Mouse (Mus musculus) layer of hippocampus, postnatal 25 days (tissue): ENCODE results near the gene Ttc29. TPM values are rescaled to one million over a fixed set of nuclear protein-coding genes. Genes with fewer than 3 reads are reported as not detected.

Experiments used
- DNase-seq, 2 experiments: peaks; one replicate each; pipeline ENCODE4 v3.0.0; 2022; ENCODE audit warnings: mixed read lengths in 2 of 2, low spot score in 1 of 2; ENCODE audit errors: extremely low spot score in 1 of 2
- total RNA-seq, 2 experiments: library from RNA; stranded (reverse); gene quantifications; 2 replicates each; pipeline ENCODE4 v1.2.3; 2021

The Ttc29 gene
- total RNA-seq, 2 experiments from 2014 or later, result 0.20 TPM; not detected in 1

DNA sequence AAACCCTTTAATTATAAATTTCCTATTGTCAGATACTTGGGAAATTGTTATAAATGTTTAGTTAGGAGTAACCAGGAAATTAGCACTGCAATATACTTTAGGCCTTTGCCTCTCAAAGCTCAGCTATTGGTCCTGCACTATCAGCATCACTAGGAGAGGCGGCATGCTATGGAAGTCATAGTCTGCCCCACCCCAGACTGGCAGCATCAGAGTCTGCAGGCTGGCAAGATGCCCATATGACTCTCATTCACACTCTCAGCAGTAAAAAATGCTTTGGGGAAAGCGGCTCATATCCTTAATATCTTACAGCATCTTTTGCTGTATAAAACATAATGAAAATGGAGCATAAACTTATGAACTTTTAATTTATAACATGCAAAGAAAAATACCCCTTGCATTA lies 64.3 kb downstream of the Ttc29 start:
- peak in 1 of 2 experiments; percentile 4 for DNase-seq

DNA sequence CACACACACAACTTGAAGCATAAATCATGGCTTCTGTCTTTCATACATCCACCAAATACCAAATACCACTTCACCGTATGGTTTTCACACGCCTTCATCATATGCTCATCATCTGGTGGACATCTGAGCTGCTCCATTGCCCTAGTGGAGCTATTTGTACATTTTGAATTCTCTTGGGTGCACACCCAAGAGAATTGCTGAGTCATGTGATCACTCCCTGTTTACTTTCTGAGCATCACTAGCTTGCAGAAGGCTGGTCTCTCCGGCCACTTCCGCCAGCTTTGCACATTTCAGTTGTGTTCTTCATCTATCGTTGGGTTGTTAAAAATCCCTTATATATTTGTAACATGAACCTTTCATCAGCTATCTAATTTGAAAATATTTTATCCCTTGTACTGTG lies 65.5 kb downstream of the Ttc29 start:
- DNase-seq, result no peak

DNA sequence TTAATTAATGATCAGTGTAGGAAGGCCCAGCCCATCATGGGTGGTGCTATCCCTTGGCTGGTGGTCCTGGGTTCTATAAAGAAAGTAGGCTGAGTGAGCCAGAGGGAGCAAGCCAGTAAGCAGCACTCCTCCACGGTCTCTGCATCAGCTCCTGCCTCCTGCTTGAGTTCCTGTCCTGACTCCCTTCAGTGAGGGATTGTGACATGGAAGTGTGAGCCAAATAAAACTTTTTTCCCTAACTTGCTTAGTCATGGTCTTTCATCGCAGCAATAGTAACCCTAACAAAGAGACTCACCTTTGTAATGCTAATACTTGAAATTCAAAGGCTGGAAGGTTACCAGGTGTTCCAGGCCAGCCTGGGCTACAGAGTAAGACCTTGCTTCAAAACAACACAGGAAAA lies 71.7 kb downstream of the Ttc29 start:
- no peak for DNase-seq

DNA sequence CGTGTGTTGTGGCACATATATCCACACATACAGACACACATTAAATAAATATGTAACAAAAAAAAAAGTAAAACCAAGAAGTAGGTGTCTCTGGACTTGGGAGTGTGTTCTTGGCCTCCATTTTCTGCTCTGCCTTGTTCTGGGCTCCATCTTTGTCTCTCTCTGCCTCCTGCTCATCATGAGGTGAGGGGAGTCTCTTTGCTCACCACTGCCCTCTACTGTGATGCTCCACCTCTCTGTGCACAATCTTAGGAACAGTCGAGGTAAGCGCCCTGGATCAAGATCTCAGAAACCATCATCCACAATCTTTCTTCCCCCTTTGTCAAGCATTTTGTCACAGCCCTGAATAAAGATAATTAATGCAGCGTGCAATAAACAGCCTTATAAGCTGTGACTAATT lies 72.3 kb downstream of the Ttc29 start:
- no peak for DNase-seq

DNA sequence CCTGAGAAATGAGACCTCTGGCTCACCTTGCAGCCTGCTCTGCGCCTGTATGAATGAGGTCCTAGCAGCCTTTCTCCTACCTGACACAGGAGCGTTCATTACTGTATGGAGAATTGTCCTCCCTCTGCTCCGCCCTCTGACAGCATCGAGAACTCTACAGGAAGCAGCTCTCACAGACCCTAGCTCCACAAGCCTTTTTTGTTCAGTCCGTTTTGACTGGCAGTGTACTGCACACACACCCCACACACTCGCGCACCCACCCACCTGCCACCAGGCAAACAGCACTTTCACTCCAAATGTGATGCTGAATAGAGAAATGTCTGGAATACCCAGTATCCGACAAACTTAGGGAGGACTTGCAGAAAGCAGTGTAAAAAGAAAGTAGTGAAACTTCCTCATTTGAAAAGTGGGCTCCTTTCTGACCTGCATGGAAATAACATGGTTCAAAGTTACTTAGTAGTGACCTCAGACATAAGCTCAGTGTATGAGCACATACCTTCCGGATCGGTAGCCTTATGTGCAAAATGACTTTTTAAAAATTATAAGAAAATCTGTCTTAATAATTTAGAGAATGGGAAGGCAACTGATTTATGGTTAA lies 76.4 kb downstream of the Ttc29 start:
- DNase-seq, result no peak

DNA sequence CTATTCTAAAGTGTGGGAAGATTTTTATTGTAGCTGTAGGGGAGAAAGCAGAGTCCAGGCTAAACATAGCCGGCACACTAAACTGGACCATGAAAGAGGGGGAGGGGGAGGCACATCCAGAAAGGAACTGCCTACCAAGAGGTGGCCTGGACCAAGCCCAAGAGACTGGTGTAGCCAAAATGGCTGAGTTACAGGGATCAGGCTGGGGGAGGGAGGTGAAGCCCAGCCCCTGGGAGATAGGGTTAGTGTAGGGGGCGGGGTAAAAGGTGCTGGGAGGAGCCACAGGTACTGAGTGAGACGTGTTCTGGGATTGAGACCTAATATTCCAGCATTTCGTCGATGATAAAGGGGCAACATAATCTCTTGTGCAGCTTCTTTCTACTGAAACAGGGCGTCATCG lies 77.2 kb downstream of the Ttc29 start:
- no peak for DNase-seq

DNA sequence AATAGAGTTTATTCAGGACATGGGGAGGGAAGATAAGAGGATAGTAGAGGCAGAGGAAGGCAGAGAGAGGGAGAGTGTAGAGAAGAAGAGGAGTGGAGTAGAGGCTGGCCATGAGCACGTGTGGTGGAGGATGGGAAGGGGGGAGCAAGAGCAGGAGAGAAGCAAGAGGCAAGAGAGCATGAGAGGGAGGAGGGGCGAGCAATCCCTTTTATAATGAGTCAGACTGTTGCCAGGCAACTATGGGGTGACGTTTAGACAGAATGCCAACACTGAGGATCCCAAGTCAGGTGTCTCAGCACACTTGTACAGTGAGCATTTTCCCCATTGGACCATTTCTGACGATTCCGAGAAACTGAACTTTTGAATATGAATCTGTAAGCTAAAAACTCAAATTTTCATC lies 82.4 kb downstream of the Ttc29 start:
- DNase-seq, result no peak

DNA sequence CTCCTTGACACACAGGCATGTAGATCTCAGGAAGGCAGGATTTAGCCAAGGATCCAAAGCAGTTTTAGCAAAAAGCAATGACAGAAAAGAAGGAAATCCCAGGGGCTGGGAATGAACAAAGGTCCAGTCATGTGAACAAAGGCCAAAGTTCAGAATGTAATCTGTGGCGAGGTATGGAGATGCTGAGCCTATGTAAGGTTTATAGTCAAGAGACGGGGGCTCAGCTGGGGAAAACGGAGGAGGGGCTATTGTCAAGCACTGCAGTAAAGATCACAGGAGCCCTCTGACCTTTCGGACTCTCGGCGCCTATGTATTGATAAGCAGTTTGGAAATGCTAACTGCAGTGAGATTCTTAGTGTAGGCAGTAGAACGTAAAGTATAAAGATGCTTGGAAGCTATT lies 90.5 kb downstream of the Ttc29 start:
- no peak for DNase-seq

DNA sequence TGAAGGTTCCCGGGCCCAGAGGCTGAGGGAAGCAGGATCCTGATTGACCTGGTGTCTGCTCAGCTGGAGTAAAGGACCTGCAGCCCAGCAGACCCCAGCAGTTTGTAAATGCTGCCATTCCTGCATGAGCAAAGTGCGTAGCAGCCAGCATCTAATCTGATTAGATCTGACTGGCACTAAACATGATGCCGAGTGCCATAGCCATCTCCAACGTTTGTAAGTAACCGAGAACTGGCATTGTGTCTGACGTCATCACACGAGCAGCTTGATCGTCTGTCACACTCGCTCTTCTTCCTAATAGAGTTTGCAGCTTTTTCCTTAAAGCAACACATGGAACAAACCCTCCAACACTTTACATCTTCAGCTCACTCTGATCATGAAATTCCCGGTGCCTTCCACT lies 93.5 kb downstream of the Ttc29 start:
- DNase-seq, result no peak

DNA sequence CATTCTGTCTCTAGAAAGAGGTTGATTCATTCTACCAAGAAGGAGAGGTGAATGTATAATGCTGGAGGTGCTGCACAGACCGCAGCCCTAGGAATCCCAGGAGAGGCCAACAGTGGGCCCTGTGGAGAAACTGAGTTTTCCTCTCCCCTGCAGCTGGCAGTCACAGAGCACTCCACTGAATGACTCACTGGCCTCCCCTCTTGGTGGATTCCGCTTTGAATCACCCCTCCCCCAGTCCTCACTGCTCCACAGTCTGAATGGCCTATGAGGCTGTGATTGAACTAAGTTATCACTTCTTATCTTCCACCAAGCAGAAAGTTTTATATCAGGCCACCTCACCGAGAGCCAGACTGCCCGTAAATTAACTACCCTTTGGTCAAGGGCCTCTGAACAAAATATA lies 94.0 kb downstream of the Ttc29 start:
- DNase-seq, result no peak

DNA sequence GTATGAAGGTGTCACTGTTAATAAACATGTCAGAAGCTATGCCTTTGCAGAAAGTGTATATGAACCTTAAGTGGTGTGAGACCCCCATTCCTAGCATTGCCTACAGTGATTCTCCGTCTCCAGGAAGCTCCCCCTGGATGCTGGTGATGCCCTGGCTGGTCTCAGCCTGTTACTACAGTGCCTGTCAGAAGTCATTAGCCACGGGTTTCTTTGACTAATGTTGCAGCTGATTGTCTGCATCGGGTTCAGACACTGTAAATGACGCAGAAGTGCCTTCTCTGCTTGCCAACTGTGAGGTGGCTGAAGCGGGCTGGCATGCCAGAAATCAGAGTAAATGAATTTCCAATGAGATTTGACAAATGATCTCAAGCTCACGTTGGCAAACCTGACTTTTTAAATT lies 96.4 kb downstream of the Ttc29 start:
- no peak for DNase-seq

DNA sequence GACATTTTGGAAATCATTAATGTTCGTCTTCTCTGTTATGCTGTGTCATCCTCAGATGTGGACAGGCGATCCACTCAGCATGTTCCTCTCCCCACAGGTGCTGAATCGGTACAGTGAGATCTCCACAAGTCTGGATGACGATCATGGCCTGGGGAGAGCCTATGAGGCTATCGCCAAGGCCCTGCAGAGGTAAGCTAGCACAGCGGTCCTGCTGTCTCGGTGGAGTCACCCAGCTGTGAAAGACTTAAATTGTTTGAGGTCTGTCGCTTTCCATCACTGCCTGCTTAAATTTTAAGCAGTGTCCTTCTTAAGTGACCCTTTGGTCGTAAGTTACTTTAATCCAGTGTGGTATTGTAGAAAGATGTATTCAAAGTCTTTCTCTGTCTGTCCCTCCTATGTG lies 102.5 kb downstream of the Ttc29 start:
- DNase-seq, result no peak

DNA sequence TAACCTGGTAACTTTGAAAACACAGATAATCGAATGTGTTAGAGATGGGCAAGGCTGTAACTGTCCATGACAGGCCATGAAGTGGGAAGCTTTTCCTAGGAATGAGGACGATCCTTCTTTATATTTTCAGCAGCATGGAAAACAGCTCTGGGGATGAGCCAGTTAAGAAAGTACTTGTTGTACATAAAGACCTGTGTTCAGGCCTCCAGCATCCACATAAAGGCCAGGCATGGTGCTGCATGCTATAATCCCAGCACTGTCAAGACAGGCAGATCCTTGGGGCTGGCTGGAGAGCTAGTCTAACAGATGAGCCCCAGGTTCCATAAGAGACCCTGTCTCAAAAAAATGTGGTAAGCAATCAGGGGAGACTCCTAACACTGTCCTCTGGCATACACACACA lies 104.6 kb downstream of the Ttc29 start:
- DNase-seq, result no peak

DNA sequence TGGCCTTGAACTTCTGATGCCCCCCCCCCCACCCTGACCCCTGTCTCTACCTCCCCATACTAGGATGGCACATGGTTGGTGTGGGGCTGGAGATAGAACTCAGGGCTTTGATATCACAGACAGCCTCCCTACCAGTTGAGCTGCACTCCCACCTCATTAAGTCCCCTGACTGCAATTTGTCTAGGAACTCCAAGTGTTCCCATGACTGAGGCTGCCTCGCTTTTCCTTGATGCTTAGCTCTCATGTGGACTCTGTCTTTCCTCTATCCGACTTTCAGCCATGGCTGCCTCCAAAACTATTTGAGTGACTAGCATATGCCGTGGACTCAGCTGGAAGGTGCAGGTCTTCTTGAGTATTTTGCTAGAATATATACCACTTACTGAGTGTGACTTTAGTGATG lies 110.3 kb downstream of the Ttc29 start:
- DNase-seq, result no peak

DNA sequence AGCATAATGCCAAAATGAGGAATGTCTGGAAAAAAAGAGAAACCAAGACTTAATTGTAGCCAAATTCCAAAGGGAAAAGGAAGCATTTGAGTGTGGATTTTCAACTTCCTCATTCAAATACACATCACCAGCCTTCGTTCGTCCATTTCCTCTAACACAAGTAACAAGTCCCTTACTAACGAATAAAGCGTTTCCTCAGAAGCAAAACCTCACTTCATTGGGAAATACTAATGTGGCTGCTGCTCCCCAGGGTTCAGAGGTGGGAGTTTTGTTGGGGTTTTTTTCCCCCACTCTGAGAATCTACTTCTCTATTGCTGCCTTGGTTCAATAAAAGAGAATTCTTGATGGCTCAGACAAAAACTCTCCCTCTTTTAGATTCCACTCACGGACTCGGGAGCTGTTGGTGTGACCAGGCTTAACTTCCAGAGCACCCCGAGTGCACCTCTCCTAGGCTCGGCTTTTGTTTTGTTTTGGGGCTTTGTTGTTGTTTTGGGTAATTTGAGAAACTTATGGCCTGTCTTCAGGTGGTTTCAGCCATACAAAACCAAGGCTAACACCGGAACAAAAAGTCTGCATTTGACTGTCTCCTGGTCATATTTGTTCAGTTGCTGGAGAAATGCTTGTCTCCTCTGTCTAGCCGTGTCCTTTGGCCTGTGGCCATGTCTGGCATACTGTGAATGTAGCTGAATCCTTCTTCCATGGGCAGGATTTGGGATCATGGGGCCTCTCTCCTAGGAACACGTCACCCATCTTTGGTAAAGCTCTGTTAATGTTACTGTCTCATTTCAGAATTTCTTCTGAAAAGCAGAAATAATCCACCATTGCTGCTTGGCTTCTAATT lies 127.8 kb downstream of the Ttc29 start:
- peak in 1 of 2 experiments; percentile 17 for DNase-seq

DNA sequence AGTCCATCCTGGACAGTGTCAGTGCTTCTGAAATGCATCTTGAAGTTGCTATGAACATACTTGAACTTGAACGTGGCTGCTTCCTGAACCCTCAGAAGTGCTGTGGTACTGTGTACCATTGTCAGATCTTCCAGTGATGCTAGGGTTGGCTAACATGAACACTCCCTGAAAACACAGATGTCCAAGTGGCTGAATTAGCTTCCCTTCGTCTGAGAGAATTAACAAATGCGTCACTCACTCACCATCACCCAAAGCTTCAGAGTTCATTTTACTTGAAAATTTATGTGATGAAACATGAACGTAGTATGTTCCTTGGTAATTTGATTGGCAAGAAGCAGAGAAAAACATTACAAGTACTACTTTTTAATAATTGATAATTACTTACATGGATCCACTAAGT lies 129.1 kb downstream of the Ttc29 start:
- DNase-seq, result no peak

DNA sequence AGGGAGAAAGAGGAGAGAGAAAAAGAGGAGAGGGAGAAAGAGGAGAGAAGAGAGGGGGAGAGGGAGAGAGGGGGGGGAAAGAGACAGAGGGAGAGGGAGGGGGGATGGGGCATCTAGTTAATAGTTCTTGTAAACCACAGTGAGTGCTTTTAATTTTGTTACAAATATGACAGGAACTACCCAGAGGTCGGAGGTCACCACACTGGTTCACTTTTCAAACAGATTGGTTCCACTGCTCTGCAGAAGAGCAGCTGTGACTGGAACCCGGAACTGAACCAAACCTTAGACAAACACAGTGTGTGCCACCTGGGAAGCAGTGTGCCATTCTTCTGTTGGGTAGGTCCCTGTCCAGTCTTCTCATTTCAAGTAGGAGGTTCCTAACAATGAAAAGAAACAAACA lies 130.9 kb downstream of the Ttc29 start:
- DNase-seq, result no peak

DNA sequence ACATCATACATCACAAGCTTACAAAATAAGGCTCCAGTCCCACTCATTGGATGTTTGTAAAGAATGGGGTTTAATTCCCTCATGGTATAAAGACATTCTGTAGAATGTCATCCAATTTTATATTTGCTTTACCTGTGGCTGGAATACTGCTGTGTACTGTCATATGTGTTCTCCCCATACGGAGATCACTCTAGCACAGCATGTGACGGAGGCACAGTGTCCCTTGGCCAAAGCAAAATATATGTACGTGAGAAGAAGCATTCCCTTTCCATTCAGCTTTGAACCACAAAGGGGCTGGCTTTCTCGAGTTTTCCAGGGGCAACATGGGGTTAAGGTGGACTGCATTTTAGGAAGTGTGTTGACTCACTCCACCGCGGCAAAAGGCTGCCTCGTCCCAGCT lies 132.6 kb downstream of the Ttc29 start:
- DNase-seq, result no peak

DNA sequence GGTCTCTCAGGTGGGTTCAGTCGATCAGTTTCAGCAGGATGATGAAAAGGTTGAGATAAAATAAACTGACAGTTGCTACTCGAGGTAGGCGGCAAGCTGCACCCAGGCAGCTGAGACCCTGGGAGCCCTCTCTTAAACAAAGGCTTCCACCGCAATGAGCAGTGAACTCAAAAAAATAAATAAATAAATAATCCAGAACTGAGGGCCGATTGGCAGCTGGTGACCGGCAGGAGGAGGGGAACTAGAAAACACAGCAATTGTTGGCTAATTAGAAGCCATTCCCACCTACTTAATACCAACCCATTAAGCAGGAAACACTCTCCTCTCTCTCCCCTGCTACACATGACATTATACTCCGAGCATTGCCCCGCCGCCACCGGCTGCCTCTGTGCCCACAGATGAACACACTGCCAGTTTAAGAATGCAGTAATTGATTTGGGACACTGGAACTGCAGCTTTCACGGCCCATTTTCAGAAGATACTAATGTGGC lies 133.1 kb downstream of the Ttc29 start:
- no peak for DNase-seq

DNA sequence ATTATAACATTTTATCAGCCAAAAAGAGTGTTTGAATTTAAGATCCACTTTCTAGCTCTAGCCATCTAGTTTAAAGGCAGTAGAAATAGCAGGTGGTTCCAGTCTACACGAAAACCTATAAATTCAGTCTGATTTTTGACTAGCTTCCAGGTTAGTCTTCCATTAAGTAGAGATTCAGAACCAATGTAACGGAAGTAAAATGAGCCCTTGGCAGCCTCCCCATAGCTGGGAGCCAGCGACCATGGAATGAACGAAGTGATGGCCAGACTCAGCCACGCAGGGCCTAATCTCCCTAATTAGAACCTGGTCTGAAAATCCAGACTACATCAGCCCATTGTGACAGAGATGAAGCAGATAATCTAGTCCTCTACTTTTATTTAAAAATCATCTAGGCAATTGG lies 140.8 kb downstream of the Ttc29 start:
- no peak for DNase-seq

DNA sequence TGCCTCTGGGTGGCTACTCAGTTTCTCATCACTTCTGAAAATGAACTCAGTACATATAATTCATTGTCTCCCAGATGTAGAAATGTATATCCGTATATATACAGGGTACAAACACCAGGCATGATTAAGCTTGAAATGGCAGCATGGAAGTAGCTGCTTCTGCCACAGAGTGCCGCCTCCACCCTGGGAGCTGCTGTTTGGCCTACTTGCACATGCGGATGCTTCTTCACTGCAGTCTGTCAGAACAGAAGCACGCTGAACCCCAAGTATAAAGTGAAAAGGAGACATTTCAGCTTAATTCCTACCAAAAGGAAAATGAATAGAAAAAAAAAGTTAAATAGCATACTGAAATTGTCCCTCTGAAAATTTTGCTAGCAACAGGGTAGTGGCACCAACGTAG lies 141.7 kb downstream of the Ttc29 start:
- DNase-seq, result no peak

DNA sequence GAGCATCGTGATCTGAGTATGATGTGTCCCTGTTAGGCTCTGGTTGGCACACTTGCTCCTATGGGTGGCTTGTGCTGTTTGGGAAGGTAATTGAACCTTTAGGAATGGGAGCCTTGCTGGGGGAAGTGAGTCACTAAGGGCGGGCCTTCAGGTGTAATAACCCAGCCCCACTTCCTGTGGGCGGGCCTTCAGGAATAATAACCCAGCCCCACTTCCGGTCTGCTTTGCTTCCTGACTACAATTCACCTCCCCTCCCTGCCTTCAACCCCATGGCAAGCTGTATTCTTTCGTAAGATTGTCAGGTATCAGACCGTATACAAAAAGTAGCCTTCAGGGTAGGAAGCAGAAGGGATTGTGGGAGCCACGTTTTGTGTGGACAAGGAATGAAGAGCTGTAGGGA lies 177.7 kb downstream of the Ttc29 start:
- DNase-seq, result no peak
